Mouse (Mus musculus) myocyte (in vitro differentiated cells): ENCODE data around the gene Wwox.

Experiments used
- CEBPB ChIP-seq: IDR thresholded peaks from 2 replicates; pipeline ENCODE4 v1.6.1; 2011; ENCODE audit warnings: mild to moderate bottlenecking, moderate library complexity; ENCODE audit not compliant: poor library complexity, insufficient read depth, severe bottlenecking
- MAX ChIP-seq: IDR thresholded peaks from one replicate; pipeline ENCODE4 v1.6.1; 2011; ENCODE audit warnings: low read depth, mild to moderate bottlenecking, control low read depth
- MYOG ChIP-seq, 3 experiments: IDR thresholded peaks; one replicate each; pipeline ENCODE4 v1.6.1; 2011; ENCODE audit warnings: control low read depth in 2 of 3, low read depth in 2 of 3, mild to moderate bottlenecking in 2 of 3; ENCODE audit not compliant: insufficient read length in 2 of 3, control insufficient read depth in 1 of 3, insufficient read depth in 1 of 3
- POLR2A ChIP-seq: IDR thresholded peaks from one replicate; pipeline ENCODE4 v1.6.1; 2011; ENCODE audit warnings: low read depth, mild to moderate bottlenecking, control low read depth, moderate library complexity; ENCODE audit not compliant: insufficient read length
- POLR2AphosphoS2 ChIP-seq: IDR thresholded peaks from one replicate; pipeline ENCODE4 v1.6.1; 2011; ENCODE audit warnings: low read depth, control low read depth; ENCODE audit not compliant: insufficient read length
- REST ChIP-seq: IDR thresholded peaks from one replicate; pipeline ENCODE4 v1.6.1; 2011; ENCODE audit warnings: mild to moderate bottlenecking, control low read depth, moderate library complexity; ENCODE audit not compliant: insufficient read depth, insufficient read length
- TCF3 ChIP-seq: IDR thresholded peaks from one replicate; pipeline ENCODE4 v1.6.1; 2011; ENCODE audit warnings: low read depth, control low read depth; ENCODE audit not compliant: insufficient read length

DNA sequence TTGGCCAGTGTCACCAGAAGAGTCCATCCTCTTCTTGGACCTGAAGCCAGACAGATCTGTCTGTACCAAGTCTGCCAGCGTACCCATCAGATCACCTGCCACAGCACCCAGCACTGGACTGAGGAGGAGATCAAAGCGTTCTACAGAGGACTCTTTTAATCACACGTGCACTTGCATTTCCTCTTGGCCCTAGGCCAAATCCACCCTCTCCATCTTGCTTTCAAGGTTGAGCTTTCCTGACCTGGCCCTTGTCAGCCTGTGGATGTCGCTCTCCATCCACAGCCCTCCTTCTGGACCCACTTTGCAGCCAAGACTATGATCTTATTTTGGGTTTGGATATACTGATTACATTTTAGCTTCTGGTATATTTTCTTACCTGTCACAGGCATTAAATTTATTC lies 218.3 kb downstream of the Wwox start:
- no peak for TF ChIP-seq POLR2A
- no peak for TF ChIP-seq MYOG (IDR thresholded peaks at IDR 0.05; ENCODE audit: control insufficient read depth in 1 of 3, insufficient read depth in 1 of 3, insufficient read length in 2 of 3, low read depth in 2 of 3)
- TF ChIP-seq CEBPB = no peak
- TF ChIP-seq POLR2AphosphoS2 = no peak
- no peak for TF ChIP-seq MAX
- no peak for TF ChIP-seq REST
- TF ChIP-seq TCF3 = no peak
